Mouse (Mus musculus) C2C12 (cell line): ENCODE data around the gene Amh.

Source experiments
- CTCF ChIP-seq: IDR thresholded peaks from one replicate; pipeline ENCODE4 v1.5.1; 2011; ENCODE audit not compliant: control insufficient read depth, insufficient read depth, insufficient read length
- FOSL1 ChIP-seq: IDR thresholded peaks from one replicate; pipeline ENCODE4 v1.8.0; 2011; ENCODE audit warnings: mild to moderate bottlenecking, low read length; ENCODE audit not compliant: poor library complexity, insufficient read depth, severe bottlenecking
- MAX ChIP-seq: IDR thresholded peaks from one replicate; pipeline ENCODE4 v1.6.1; 2011; ENCODE audit warnings: mild to moderate bottlenecking, control low read depth
- USF1 ChIP-seq: IDR thresholded peaks from one replicate; pipeline ENCODE4 v1.6.1; 2011; ENCODE audit warnings: low read depth, mild to moderate bottlenecking, control low read depth, moderate library complexity

- no peak for TF ChIP-seq CTCF
- no peak for TF ChIP-seq FOSL1
- TF ChIP-seq MAX: peak; percentile 88
- no peak for TF ChIP-seq USF1
Observed at GRCm38 (mm10) chr10:80798150-80799006, 6.7 kb upstream of the Amh start, which contains the start of the genes Sf3a2 and Plekhj1.
